Mouse (Mus musculus): ENCODE results near the gene Slc38a3. TPM values are rescaled to one million over a fixed set of nuclear protein-coding genes. Genes with fewer than 3 reads are reported as not detected.

Gene Slc38a3
- polyA plus RNA-seq, 1 experiment = not detected

DNA sequence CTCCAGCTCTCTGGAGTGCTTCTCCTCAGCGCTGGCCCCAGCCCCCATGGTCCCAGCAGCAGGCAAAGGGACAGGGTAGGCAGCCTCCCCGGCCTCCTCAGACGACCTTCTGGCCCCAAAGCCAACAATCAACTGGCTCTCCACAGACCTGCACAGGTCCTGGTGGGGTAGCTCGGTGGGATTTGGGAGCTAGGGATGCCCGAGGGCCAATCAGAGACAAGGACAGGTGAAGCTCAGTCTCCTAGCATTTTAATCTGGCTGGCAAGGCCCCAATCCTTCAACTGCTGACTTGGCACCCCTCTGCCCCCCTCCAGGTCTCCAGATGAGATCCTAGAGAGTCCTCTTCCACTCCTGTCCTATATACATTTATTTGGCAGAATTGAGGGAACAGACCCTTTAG is 10.2 kb upstream of the Slc38a3 start, which contains the start of gene Gnat1:
TSS of gene Gnat1 (minus strand) at position 212 of the 400 bp plus-strand sequence.
- TF ChIP-seq GATA1 (IDR thresholded peaks at IDR 0.05; ENCODE audit: low read length) = no peak

DNA sequence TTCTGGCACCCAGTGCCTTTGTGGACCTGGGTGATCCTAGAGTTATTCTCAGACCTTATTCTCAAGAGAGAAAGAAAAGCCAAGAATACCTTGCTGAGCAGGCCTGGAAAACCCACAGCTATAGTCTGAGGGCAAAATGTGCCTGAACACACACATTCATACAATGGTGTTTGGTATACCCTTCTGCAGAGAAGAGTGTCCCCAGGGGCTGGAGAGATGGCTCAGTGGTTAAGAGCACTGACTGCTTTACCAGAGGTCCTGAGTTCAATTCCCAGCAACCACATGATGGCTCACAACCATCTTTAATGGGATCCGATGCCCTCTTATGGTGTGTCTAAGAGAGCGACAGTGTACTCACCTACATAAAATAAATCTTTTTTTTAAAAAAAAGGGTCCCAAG is 9.5 kb upstream of the Slc38a3 start:
- TF ChIP-seq GATA1 (IDR thresholded peaks at IDR 0.05; ENCODE audit: low read length) = no peak

GRCm38 (mm10) chr9:107677091-107677784 is 7.9 kb upstream of the Slc38a3 start:
- TF ChIP-seq GATA1 (IDR thresholded peaks at IDR 0.05; ENCODE audit: low read length) = no peak

DNA sequence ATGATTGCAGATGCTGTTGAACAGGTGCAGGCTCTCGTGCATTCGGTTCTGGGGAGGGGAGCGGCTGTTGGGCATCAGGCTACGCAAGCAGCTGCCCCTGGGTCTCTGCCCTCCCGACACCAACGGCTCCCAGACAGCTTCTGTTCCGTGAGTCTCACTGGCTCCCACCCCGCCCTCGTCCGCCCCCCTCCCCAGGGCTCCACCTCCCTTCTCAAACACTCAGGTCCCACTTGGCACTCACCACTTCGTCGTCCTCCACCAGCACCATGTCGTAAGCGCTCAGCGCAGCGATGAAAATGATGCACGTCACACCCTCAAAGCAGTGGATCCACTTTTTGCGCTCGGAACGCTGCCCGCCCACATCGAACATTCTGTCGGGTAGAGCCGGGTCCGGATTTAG is 7.0 kb upstream of the Slc38a3 start:
- no peak for TF ChIP-seq GATA1 (IDR thresholded peaks at IDR 0.05; ENCODE audit: low read length)

DNA sequence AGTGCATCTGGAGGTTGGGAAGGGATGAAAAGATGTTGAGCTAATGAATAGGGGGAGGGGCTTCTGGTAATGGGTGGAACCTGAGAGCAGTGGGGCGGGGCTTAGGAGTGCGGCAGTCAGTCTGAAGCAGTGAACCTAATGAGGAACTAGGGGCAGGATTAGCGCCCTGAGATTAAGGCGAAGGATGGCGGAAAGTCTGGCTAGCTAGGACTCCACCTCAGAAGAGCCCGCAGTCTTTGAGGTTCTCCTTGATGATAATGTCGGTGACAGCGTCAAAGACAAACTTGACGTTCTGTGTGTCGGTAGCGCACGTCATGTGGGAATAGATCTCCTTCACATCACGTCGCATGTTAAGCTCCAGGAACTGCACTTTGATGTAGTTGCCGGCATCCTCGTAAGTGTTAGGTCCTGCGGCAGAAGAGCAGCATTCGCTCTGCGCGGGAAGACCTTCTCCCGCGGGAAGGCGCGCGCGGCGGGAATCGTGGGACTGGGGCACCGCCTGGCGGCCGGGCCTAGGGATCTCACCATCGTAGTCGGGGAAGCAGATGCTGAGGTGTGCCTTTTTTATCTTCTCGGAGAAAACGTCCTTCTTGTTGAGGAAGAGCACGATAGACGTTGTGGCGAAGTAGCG is 6.5 kb upstream of the Slc38a3 start:
- TF ChIP-seq GATA1 (IDR thresholded peaks at IDR 0.05; ENCODE audit: low read length) = no peak

GRCm38 (mm10) chr9:107674609-107675429 is 5.5 kb upstream of the Slc38a3 start:
- TF ChIP-seq GATA1 (IDR thresholded peaks at IDR 0.05; ENCODE audit: low read length) = no peak

DNA sequence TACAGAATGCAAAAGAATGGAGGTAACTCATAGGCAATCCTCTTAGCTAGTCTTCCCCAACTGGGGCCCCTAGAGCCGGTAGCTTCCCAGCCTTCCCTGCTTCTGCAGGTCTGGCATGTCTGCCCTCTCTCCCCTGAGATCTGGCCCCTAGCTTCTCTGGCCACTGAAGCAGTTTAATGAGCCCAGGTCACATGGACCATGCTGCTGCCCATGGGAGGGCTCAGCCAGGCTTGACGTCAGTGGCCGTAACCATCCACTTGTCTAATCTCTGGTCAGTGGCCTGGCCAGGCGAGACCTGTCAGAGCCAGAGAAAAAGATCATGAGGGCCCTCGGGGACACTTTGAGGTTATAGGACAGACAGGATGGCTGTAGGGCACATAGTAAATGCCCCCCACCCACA is 929 bp upstream of the Slc38a3 start:
- no peak for TF ChIP-seq GATA1 (IDR thresholded peaks at IDR 0.05; ENCODE audit: low read length)

DNA sequence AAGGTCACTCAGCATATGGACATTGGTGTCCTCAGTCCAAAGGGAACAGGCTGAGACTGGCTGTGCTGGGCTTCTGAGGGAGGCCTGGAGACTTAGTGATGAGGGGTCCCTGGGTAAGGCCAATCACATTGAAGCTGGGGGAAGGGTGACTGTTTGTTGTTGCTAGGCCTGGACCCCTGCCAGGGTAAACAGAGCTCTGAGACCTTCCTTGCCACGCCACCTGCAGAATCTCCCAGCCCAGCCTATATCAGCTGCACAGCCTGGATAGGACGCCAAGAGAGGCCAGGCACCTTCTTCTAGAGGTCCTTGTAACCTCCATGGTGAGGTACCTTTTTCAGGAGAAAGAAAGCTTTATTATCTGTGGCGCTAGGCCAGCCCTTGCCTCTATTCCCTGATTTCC is 414 bp downstream of the Slc38a3 start:
- no peak for TF ChIP-seq GATA1 (IDR thresholded peaks at IDR 0.05; ENCODE audit: low read length)

- no peak for TF ChIP-seq GATA1 (IDR thresholded peaks at IDR 0.05; ENCODE audit: low read length)
Observed at GRCm38 (mm10) chr9:107668011-107668410, 1.3 kb downstream of the Slc38a3 start.

DNA sequence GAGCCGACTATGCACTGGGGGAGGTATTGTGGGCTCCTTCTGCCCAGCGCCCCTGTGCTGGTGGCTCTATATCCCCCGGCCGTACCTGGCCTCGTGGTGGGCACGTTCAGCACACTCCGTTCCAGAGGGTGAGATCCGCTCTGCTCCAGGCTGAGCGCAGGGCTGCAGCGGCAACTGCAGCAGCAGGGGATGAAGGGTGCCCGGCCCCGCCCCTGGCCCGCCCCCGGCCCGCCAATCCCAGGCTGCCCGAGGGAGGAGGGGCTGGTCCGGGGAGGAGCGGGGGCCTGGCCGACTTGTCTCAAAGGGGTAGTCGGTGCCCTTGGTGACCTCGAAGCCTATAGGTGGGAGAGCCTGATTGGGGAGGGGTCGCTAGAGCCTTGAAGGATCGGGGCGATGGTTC is 2.1 kb downstream of the Slc38a3 start:
- no peak for TF ChIP-seq GATA1 (IDR thresholded peaks at IDR 0.05; ENCODE audit: low read length)

- no peak for TF ChIP-seq GATA1 (IDR thresholded peaks at IDR 0.05; ENCODE audit: low read length)
Observed at GRCm38 (mm10) chr9:107666751-107667205, 2.6 kb downstream of the Slc38a3 start.

GRCm38 (mm10) chr9:107665308-107665707 is 4.0 kb downstream of the Slc38a3 start:
- TF ChIP-seq GATA1 (IDR thresholded peaks at IDR 0.05; ENCODE audit: low read length) = no peak

- no peak for TF ChIP-seq GATA1 (IDR thresholded peaks at IDR 0.05; ENCODE audit: low read length)
Observed at GRCm38 (mm10) chr9:107663525-107663924, 5.8 kb downstream of the Slc38a3 start.

GRCm38 (mm10) chr9:107662342-107662741 is 7.0 kb downstream of the Slc38a3 start:
- no peak for TF ChIP-seq GATA1 (IDR thresholded peaks at IDR 0.05; ENCODE audit: low read length)

DNA sequence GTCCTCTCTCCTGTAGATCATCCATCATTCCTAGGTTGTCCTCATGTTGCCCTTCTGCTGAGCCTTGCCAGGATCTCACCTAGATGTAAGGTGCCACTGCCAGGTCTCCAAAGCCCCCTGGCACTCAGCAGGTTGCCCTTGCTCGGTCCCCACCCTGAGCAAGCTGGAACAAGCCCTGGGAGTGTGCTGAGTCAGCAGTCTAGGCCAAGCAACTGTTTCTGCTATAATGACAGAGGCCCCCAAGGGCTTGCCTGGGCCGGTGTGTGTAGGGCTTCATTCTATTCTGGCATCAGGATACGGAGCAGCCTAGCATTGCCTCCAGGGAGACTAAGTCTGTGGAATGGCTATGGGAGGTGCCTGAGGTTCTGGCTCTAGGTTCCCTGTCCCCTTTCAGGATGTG is 8.6 kb downstream of the Slc38a3 start:
- TF ChIP-seq GATA1 (IDR thresholded peaks at IDR 0.05; ENCODE audit: low read length) = no peak

- TF ChIP-seq GATA1 (IDR thresholded peaks at IDR 0.05; ENCODE audit: low read length) = no peak
Observed at GRCm38 (mm10) chr9:107659961-107660360, 9.4 kb downstream of the Slc38a3 start.

Data from G1E-ER4 (cell line).